Mouse (Mus musculus) liver, embryonic 14 days (tissue): ENCODE measurements around the gene Accsl. TPM values are rescaled to one million over a fixed set of nuclear protein-coding genes. Genes with fewer than 3 reads are reported as not detected.

Source experiments
- polyA plus RNA-seq: library from polyadenylated mRNA; depleted of rRNA; stranded (reverse); fragments of >200 nt; gene quantifications from 2 replicates; pipeline ENCODE4 v1.2.3, GENCODE M21; 2012; rRNA removed

Accsl gene
- not detected in 2 replicates for polyA plus RNA-seq

GRCm38 (mm10) chr2:93869107-93869600 lies at the start of gene Accsl:
Gene Accsl, minus strand, starts transcription at chr2:93869157.

GRCm38 (mm10) chr2:93849505-93850089 lies 19.4 kb downstream of the Accsl start, which contains the start of gene Accs:
Gene Accs, minus strand, starts transcription at chr2:93849943.

GRCm38 (mm10) chr2:93822045-93822749 lies 46.8 kb downstream of the Accsl start, which contains the start of gene Ext2:
Gene Ext2, minus strand, starts transcription at chr2:93822568.

Other genes starting within 250 kb of the Accsl start
- gene Alx4, start 226.8 kb downstream of the Accsl start, polyA plus RNA-seq, result 0.08 TPM in 1 of 2 replicates, not detected in the other
- gene Ext2, start 46.6 kb downstream of the Accsl start, polyA plus RNA-seq, result 9.7 and 11.4 TPM in 2 replicates
- gene Accs, start 19.2 kb downstream of the Accsl start, polyA plus RNA-seq, result 1.6 and 1.9 TPM in 2 replicates
- gene Gm13889, start 88.0 kb upstream of the Accsl start, polyA plus RNA-seq, result 3.0 and 3.6 TPM in 2 replicates
- not detected in 2 replicates for gene Gm27027, start 127.2 kb upstream of the Accsl start, polyA plus RNA-seq
- 21.7 and 22.5 TPM in 2 replicates for gene Alkbh3, start 141.7 kb upstream of the Accsl start, polyA plus RNA-seq